Comparison of ENCODE assay signal across 14 mouse cellular contexts in genomic region chr11:89068649-89069048, GRCm38 (mm10). TPM values are rescaled to one million over a fixed set of nuclear protein-coding genes. Genes with fewer than 3 reads are reported as not detected.
DNase-seq lines count a peak whose midpoint lies in the region; ATAC-seq and TF ChIP-seq lines count a peak whose summit lies in the region.
"Had no signal": no experiment of that assay in that cellular context is flagged by ENCODE, and none has a peak within 500 bp of the region (broad histone marks: within the 10 kb centered on the region; RNA-seq: fewer than 3 reads in every experiment).

No protein-coding gene starts in this region.

- H3K4me2 ChIP-seq in heart, embryonic 12.5 days: no peak overlapping the region
- H3K4me2 ChIP-seq: midbrain, embryonic 11.5 days had no signal

- peaks cover 12% of the 10 kb centered on the region; the same call in 1 of the 2 replicates for H3K4me1 ChIP-seq in heart, embryonic 12.5 days (replicated peaks)

- H3K27ac ChIP-seq in gastrocnemius, adult 2 months: peak overlapping the region; percentile 81
- no peak overlapping the region for H3K27ac ChIP-seq in heart, embryonic 12.5 days (ENCODE audit: poor library complexity, severe bottlenecking)

- H3K9ac ChIP-seq in heart, embryonic 12.5 days: no peak overlapping the region
- H3K9ac ChIP-seq: forebrain, postnatal 0 days had no signal

- TF ChIP-seq CTCF in gastrocnemius, adult 2 months (IDR thresholded peaks at IDR 0.05): no peak

- 79% methylated on average over 14 of the region's 14 CpGs for WGBS in heart, embryonic 12.5 days

- H3K4me3 ChIP-seq in gastrocnemius, adult 2 months: no peak overlapping the region
- no peak overlapping the region for H3K4me3 ChIP-seq in heart, embryonic 12.5 days

- 0 out of 2 replicates have a peak, but pooled peaks have one; percentile 41 for ATAC-seq in heart, embryonic 12.5 days (ENCODE audit: insufficient number of reproducible peaks, low FRiP score)
- ATAC-seq: forebrain, postnatal 0 days; Patski had no signal

- H3K27me3 ChIP-seq in heart, embryonic 12.5 days (replicated peaks): no peaks in the 10 kb centered on the region; the same call in 1 of the 2 replicates
- H3K27me3 ChIP-seq: Patski had no signal

- no peaks in the 10 kb centered on the region for H3K9me3 ChIP-seq in heart, embryonic 12.5 days (replicated peaks)

- intact Hi-C loops in gastrocnemius, adult 2 months (cut with DNase I): no loop called here
- intact Hi-C loops in gastrocnemius, postnatal 36 days (cut with DNase I): no loop called here

- no peaks in the 10 kb centered on the region for H3K36me3 ChIP-seq in heart, embryonic 12.5 days

- DNase-seq in gastrocnemius, adult 2 months: no peak
- no peak for DNase-seq in gastrocnemius, postnatal 36 days
- DNase-seq in ES-CJ7 (ENCODE audit: low read depth, low spot score): peak; percentile 66
- peak; percentile 45 to 67 for DNase-seq in kidney, postnatal 25 days
- DNase-seq in layer of hippocampus, adult 11-12 months (ENCODE audit: low spot score): no peak
- DNase-seq in spleen, postnatal 14 days (ENCODE audit: low spot score in 2 of 2): no peak
- DNase-seq in layer of hippocampus, postnatal 36 days: no peak

RNA-seq across cellular contexts. Expression of gene Dgke, which starts 2.0 kb away (rescaled TPM):
- 1 to 10 TPM; 3.4 to 3.7 TPM for total RNA-seq in gastrocnemius, adult 2 months (2021)
- 1 to 10 TPM; 2.6 to 3.1 TPM for total RNA-seq in gastrocnemius, postnatal 36 days (2021)
- polyA plus RNA-seq in heart, embryonic 12.5 days (2016; fragmentation: Nextera tagmentation; extraction: Ambion mirVana): 7.2 and 8.2 TPM in 2 replicates
- total RNA-seq in layer of hippocampus, postnatal 36 days (2021): 10 to 100 TPM; 44.1 to 44.9 TPM

RNA-seq across cellular contexts. Expression of gene Gm525, which starts 5.0 kb away (rescaled TPM):
- total RNA-seq in gastrocnemius, adult 2 months (2021): not detected
- not detected for total RNA-seq in gastrocnemius, postnatal 36 days (2021)
- polyA plus RNA-seq in heart, embryonic 12.5 days (2016; fragmentation: Nextera tagmentation; extraction: Ambion mirVana): not detected in 2 replicates
- total RNA-seq in layer of hippocampus, postnatal 36 days (2021): not detected
- total RNA-seq: common myeloid progenitor, adult 5-6 weeks; forebrain, postnatal 0 days; granulocyte monocyte progenitor cell, adult 5-6 weeks; left cerebral cortex, postnatal 36 days had no signal
- polyA plus RNA-seq: midbrain, embryonic 11.5 days; Patski had no signal

Comparison
In these comparisons a context has a peak if more than half of its experiments do, and no peak if none do; other contexts are left out.
1. DNase-seq: peak in ES-CJ7 (single experiment) and kidney, postnatal 25 days (2 of 2); none in gastrocnemius, adult 2 months (single experiment), gastrocnemius, postnatal 36 days (0 of 2), layer of hippocampus, adult 11-12 months (single experiment), spleen, postnatal 14 days (0 of 2) and layer of hippocampus, postnatal 36 days (0 of 2).
2. RNA of gene Dgke, which starts 2.0 kb away (total RNA-seq): 44.1 to 44.9 TPM in layer of hippocampus, postnatal 36 days; 3.4 to 3.7 TPM in gastrocnemius, adult 2 months and 2.6 to 3.1 TPM in gastrocnemius, postnatal 36 days; every median in the first group is over 4 times any median in the second.